Mouse (Mus musculus): Measurements from ENCODE around the gene Eln. TPM values are rescaled to one million over a fixed set of nuclear protein-coding genes. Genes with fewer than 3 reads are reported as not detected.

The Eln gene
- total and polyA plus RNA-seq, 3 experiments: not detected

DNA sequence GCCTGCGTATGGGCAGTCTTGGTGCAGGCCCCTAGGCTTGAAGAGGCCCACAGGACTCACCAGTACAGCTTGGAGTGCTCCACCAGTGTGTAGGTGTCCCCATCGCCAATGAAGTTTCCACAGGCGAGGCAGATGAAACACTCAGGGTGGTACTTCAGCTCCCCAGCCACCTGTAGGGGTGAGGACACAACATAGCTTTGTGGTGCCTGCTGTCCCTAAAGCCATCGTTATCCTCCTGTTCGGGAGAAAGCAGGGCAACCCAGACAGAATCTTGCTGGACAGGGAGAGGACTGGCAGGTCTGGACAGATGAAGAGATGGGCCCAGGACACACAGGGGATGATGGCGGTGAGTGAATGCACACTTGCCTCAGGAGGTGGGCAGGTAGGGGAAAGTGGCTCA, 74.5 kb downstream of the Eln start:
- no peaks in the 10 kb centered on the region for H3K27me3 ChIP-seq (ENCODE audit: control insufficient read depth in 1 of 2, insufficient read depth in 2 of 2, low read length in 2 of 2)
- H3K36me3 ChIP-seq (ENCODE audit: control insufficient read depth in 1 of 2, insufficient read depth in 2 of 2, low read length in 2 of 2): no peaks in the 10 kb centered on the region

GRCm38 (mm10) chr5:134672198-134672516, 75.0 kb downstream of the Eln start:
- no peak overlapping the region for H3K4me3 ChIP-seq (ENCODE audit: control insufficient read depth in 1 of 2, insufficient read depth in 1 of 2, low read depth in 2 of 2, low read length in 2 of 2)
- no peak for DNase-seq (ENCODE audit: low read depth, low spot score)
- H3K36me3 ChIP-seq (ENCODE audit: control insufficient read depth in 1 of 2, insufficient read depth in 2 of 2, low read length in 2 of 2): no peaks in the 10 kb centered on the region
- no peak overlapping the region for H3K27ac ChIP-seq (ENCODE audit: control insufficient read depth, low read depth, low read length)
- H3K9ac ChIP-seq (ENCODE audit: control insufficient read depth, low read depth, low read length, poor library complexity, severe bottlenecking): no peak overlapping the region
- no peaks in the 10 kb centered on the region for H3K27me3 ChIP-seq (ENCODE audit: control insufficient read depth in 1 of 2, insufficient read depth in 2 of 2, low read length in 2 of 2)
- no peaks in the 10 kb centered on the region for H3K9me3 ChIP-seq (replicated peaks; ENCODE audit: insufficient read depth, low read length)
- TF ChIP-seq HCFC1 (IDR thresholded peaks at IDR 0.05; ENCODE audit: low read depth, low read length) (no peak), EP300 (IDR thresholded peaks at IDR 0.05; ENCODE audit: low read depth in 1 of 2, low read length in 2 of 2) (no peak), MAX (IDR thresholded peaks at IDR 0.05; ENCODE audit: low read length) (no peak), RAD21 (IDR thresholded peaks at IDR 0.05; ENCODE audit: low read depth, low read length) (no peak), ZMIZ1 (IDR thresholded peaks at IDR 0.05; ENCODE audit: low read depth, low read length) (no peak), CTCF (IDR thresholded peaks at IDR 0.05 in 2 of 3, conservative IDR thresholded peaks at IDR 0.05 in 1 of 3; ENCODE audit: control insufficient read depth in 1 of 3, insufficient read depth in 1 of 3, low read depth in 2 of 3, low read length in 3 of 3, poor library complexity in 1 of 3, severe bottlenecking in 1 of 3) (no peak), ETS1 (IDR thresholded peaks at IDR 0.05; ENCODE audit: low read depth, low read length) (no peak), CHD2 (IDR thresholded peaks at IDR 0.05; ENCODE audit: low read length) (no peak), MYB (IDR thresholded peaks at IDR 0.05; ENCODE audit: low read depth, low read length) (no peak), RCOR1 (IDR thresholded peaks at IDR 0.05; ENCODE audit: low read depth, low read length) (no peak)
- H3K79me2 ChIP-seq (ENCODE audit: control insufficient read depth, insufficient read depth, low read length, poor library complexity): no peaks in the 10 kb centered on the region
- H3K4me1 ChIP-seq (ENCODE audit: control insufficient read depth in 1 of 2, insufficient read depth in 2 of 2, low read length in 2 of 2): peaks cover 0 to 6% of the 10 kb centered on the region in 2 experiments; a peak in 1 of 4 replicates

More for the DNA sequence above, 74.5 kb downstream of the Eln start:
- no peaks in the 10 kb centered on the region for H3K9me3 ChIP-seq (replicated peaks; ENCODE audit: insufficient read depth, low read length)
- H3K9ac ChIP-seq (ENCODE audit: control insufficient read depth, low read depth, low read length, poor library complexity, severe bottlenecking): no peak overlapping the region
- H3K27ac ChIP-seq (ENCODE audit: control insufficient read depth, low read depth, low read length): no peak overlapping the region
- TF ChIP-seq JUND (IDR thresholded peaks at IDR 0.05; ENCODE audit: low read depth, low read length) (no peak), NELFE (IDR thresholded peaks at IDR 0.05; ENCODE audit: low read depth, low read length) (no peak), ELF1 (IDR thresholded peaks at IDR 0.05; ENCODE audit: low read depth, low read length) (no peak), POLR2AphosphoS5 (IDR thresholded peaks at IDR 0.05; ENCODE audit: borderline replicate concordance, low read depth, low read length) (no peak), TCF12 (IDR thresholded peaks at IDR 0.05; ENCODE audit: low read depth, low read length) (no peak), TBP (IDR thresholded peaks at IDR 0.05; ENCODE audit: low read depth, low read length) (no peak), CTCF (IDR thresholded peaks at IDR 0.05 in 2 of 3, conservative IDR thresholded peaks at IDR 0.05 in 1 of 3; ENCODE audit: control insufficient read depth in 1 of 3, insufficient read depth in 1 of 3, low read depth in 2 of 3, low read length in 3 of 3, poor library complexity in 1 of 3, severe bottlenecking in 1 of 3) (no peak), RCOR1 (IDR thresholded peaks at IDR 0.05; ENCODE audit: low read depth, low read length) (no peak), POLR2AphosphoS2 (IDR thresholded peaks at IDR 0.05; ENCODE audit: low read length) (no peak), GABPA (IDR thresholded peaks at IDR 0.05; ENCODE audit: low read depth, low read length) (no peak)
- peaks cover 0 to 6% of the 10 kb centered on the region in 2 experiments; a peak in 1 of 4 replicates for H3K4me1 ChIP-seq (ENCODE audit: control insufficient read depth in 1 of 2, insufficient read depth in 2 of 2, low read length in 2 of 2)
- DNase-seq (ENCODE audit: low read depth, low spot score): no peak
- no peaks in the 10 kb centered on the region for H3K79me2 ChIP-seq (ENCODE audit: control insufficient read depth, insufficient read depth, low read length, poor library complexity)
- H3K4me3 ChIP-seq (ENCODE audit: control insufficient read depth in 1 of 2, insufficient read depth in 1 of 2, low read depth in 2 of 2, low read length in 2 of 2): no peak overlapping the region

Measured in MEL (cell line).